Mouse (Mus musculus) ES-E14 (cell line): Measurements from ENCODE around the gene Pde3a. TPM values are rescaled to one million over a fixed set of nuclear protein-coding genes. Genes with fewer than 3 reads are reported as not detected.
A peak's percentile ranks its signal among the peaks of the same experiment; 100 is the strongest.

Experiments
- DNase-seq: peaks from one replicate; pipeline ENCODE4 v3.0.0-alpha.2; 2013; ENCODE audit warnings: low read depth, low spot score
- H3K27ac ChIP-seq: 2 replicates; pipeline ENCODE4 v1.5.1; 2012; ENCODE audit warnings: low read depth, mild to moderate bottlenecking, low read length, moderate library complexity, mixed read lengths; ENCODE audit not compliant: poor library complexity, insufficient read depth, severe bottlenecking
- H3K36me3 ChIP-seq: 2 replicates; pipeline ENCODE4 v1.6.1; 2012; ENCODE audit warnings: mild to moderate bottlenecking, low read length, moderate library complexity, mixed read lengths; ENCODE audit not compliant: control insufficient read depth, poor library complexity, insufficient read depth, severe bottlenecking
- H3K4me1 ChIP-seq, 2 experiments: fragments of 150-350 bp in 1 of 2; sonication (generic) in 1 of 2; 2 replicates each; pipeline ENCODE4 v1.6.1; 2012; ENCODE audit warnings: low read length in 2 of 2, mild to moderate bottlenecking in 1 of 2, mixed read lengths in 1 of 2; ENCODE audit not compliant: control insufficient read depth in 2 of 2, insufficient read depth in 2 of 2, poor library complexity in 1 of 2
- H3K4me3 ChIP-seq, 2 experiments: fragments of 150-350 bp in 1 of 2; sonication (generic) in 1 of 2; 2 replicates each; pipeline ENCODE4 v1.5.1; 2012; ENCODE audit warnings: low read length in 2 of 2, low read depth in 1 of 2, mild to moderate bottlenecking in 1 of 2, mixed read lengths in 1 of 2; ENCODE audit not compliant: insufficient read depth in 1 of 2, poor library complexity in 1 of 2, severe bottlenecking in 1 of 2
- H3K9ac ChIP-seq: 2 replicates; pipeline ENCODE4 v1.6.1; 2012; ENCODE audit warnings: low read depth, mild to moderate bottlenecking, low read length, mixed read lengths; ENCODE audit not compliant: poor library complexity, insufficient read depth, severe bottlenecking
- H3K9me3 ChIP-seq: fragments of 150-350 bp; sonication (generic); 2 replicates; pipeline ENCODE4 v1.6.1; 2012; ENCODE audit warnings: low read depth, mild to moderate bottlenecking, low read length; ENCODE audit not compliant: control insufficient read depth, insufficient read depth
- CHD2 ChIP-seq: IDR thresholded peaks from 2 replicates; pipeline ENCODE4 v1.6.1; 2014; ENCODE audit warnings: mild to moderate bottlenecking, low read depth, low read length, inconsistent platforms
- HCFC1 ChIP-seq: IDR thresholded peaks from 2 replicates; pipeline ENCODE4 v1.6.1; 2012; ENCODE audit warnings: low read length, inconsistent platforms, borderline replicate concordance; ENCODE audit not compliant: insufficient read depth
- MAFK ChIP-seq: IDR thresholded peaks from 2 replicates; pipeline ENCODE4 v1.6.1; 2014; ENCODE audit warnings: mild to moderate bottlenecking, low read depth, low read length, inconsistent platforms; ENCODE audit not compliant: insufficient read depth
- ZC3H11A ChIP-seq: IDR thresholded peaks from 2 replicates; pipeline ENCODE4 v1.6.1; 2012; ENCODE audit warnings: low read depth, mild to moderate bottlenecking, inconsistent platforms, low read length, borderline replicate concordance
- ZNF384 ChIP-seq: IDR thresholded peaks from 2 replicates; pipeline ENCODE4 v1.6.1; 2012; ENCODE audit warnings: low read depth, low read length, inconsistent platforms
- in situ Hi-C, 2 experiments: fragments of 600-800 bp; cut with MboI; formaldehyde crosslinking; loops; one replicate each; pipeline ENCODE4 v1.15.1; 2025; ENCODE audit warnings: low sequenced_read_pairs in 2 of 2, inconsistent platforms in 1 of 2; ENCODE audit not compliant: unreplicated experiment in 2 of 2
- total RNA-seq: library from RNA; depleted of rRNA; stranded (reverse); fragments of 300-350 nt; gene quantifications from 2 replicates; pipeline ENCODE4 v1.2.3, GENCODE M21; 2012

Gene Pde3a
- total RNA-seq, 1 experiment = 0.36 TPM

DNA sequence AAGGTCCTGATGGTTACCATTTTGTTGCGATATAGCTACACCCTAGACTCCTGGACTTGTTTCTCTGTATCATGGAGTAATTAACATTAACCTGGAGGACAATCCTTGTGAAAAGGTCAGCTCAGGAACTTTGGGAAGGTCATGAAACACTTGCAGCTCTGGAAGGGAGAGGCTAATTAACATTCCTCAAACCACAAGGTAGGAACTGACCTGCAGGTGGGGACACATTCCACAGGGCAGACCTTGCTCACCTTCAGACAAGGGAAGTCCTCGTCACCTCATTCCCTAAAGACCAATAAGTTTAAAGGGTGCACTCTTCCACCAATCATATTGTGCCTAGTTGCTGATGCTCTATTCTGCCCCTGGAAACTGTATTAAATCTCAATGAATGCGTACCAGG is 114.6 kb downstream of the Pde3a start:
- Histone ChIP-seq H3K27ac (no peak overlapping the region), H3K9ac (no peak overlapping the region), H3K9me3 (no peaks in the 10 kb centered on the region), H3K4me1 (no peaks in the 10 kb centered on the region), H3K36me3 (no peaks in the 10 kb centered on the region), H3K4me3 (no peak overlapping the region)
- DNase-seq = peak; percentile 19
- in situ Hi-C loops = no loop called here
- no peak for TF ChIP-seq MAFK
- TF ChIP-seq HCFC1 = no peak
- TF ChIP-seq ZC3H11A = no peak
- no peak for TF ChIP-seq CHD2
- no peak for TF ChIP-seq ZNF384

DNA sequence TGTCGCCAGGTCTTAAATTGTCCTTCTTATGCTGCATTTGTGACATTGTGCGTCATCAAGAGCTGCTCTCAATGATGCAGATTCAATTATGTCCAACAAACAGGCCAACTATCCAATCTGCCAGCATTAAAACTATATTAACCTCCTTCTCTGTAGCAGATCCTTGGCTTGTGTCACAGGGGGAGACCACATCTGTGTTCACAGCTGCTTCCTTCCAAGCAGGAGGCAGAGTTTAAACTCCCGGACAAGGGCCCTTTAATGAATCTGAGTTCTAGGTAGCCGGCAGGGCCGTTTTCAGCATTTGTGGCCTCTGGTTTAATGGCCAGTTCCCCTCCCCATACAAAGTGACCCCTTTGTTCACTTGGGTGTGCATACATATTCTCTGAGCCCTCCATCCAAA is 118.0 kb downstream of the Pde3a start:
- no peaks in the 10 kb centered on the region for H3K4me1 ChIP-seq
- no peaks in the 10 kb centered on the region for H3K9me3 ChIP-seq
- H3K9ac ChIP-seq = no peak overlapping the region
- H3K36me3 ChIP-seq = no peaks in the 10 kb centered on the region
- no peak for DNase-seq
- H3K4me3 ChIP-seq = no peak overlapping the region
- no peak overlapping the region for H3K27ac ChIP-seq
- TF ChIP-seq ZC3H11A (no peak), MAFK (no peak), ZNF384 (no peak), CHD2 (no peak), HCFC1 (no peak)
- in situ Hi-C loops = no loop called here

DNA sequence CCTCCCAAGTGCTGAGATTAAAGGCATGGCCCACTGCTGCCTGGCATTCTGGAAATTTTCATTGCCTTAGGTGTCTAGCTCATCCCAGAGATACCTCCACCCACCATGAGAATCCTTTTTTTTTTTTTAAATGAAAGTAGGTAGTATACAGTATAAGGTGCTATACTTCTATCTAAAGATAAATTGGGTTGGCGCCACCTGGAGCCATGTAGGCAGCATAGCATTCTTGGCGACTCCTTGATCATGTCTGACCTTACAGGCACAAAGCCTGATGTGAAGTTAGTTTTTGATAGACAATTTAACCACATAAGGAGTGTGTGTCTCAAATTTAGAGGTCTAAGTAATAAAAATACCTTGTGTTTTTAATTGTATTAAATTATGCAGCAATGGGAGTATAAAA is 123.6 kb downstream of the Pde3a start:
- in situ Hi-C loops = no loop called here
- no peak overlapping the region for H3K9ac ChIP-seq
- no peaks in the 10 kb centered on the region for H3K36me3 ChIP-seq
- H3K9me3 ChIP-seq = no peaks in the 10 kb centered on the region
- H3K4me3 ChIP-seq = no peak overlapping the region
- H3K27ac ChIP-seq = no peak overlapping the region
- TF ChIP-seq MAFK (no peak), HCFC1 (no peak), ZNF384 (no peak), CHD2 (no peak), ZC3H11A (no peak)
- H3K4me1 ChIP-seq = no peaks in the 10 kb centered on the region
- DNase-seq = peak; percentile 7

DNA sequence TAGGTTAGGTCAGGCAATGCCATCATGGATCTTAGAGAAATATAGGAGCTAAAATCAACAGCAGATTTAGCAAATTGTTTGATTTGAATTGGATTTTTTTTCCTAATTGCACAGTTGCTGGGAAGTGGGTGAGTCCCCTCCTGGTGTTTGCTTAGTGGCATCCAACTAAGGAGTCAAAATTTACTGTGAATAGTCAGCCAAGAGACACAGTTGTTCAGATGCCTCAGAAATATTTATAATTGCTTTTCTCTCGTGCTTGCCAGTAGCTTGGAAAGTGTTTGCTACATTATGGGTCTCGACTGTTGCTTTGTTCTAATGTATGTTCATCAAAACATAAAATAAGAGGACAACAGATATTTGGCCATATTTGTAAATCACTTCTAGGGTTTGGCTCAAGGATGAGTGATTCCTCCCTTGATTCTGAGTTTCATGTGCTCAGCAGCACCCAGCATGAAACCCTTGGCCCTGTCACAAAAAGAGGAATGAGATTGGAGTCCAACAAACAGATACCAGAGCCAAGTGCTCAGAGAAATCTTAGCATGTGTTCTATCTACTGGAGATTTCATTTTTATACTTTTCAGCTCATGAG is 125.5 kb downstream of the Pde3a start:
- TF ChIP-seq ZC3H11A (no peak), ZNF384 (no peak)
- no peak overlapping the region for H3K4me3 ChIP-seq
- no peak for DNase-seq
- H3K36me3 ChIP-seq = no peaks in the 10 kb centered on the region
- in situ Hi-C loops = no loop called here
- no peak overlapping the region for H3K27ac ChIP-seq
- no peak overlapping the region for H3K9ac ChIP-seq
- no peaks in the 10 kb centered on the region for H3K4me1 ChIP-seq
- no peaks in the 10 kb centered on the region for H3K9me3 ChIP-seq

DNA sequence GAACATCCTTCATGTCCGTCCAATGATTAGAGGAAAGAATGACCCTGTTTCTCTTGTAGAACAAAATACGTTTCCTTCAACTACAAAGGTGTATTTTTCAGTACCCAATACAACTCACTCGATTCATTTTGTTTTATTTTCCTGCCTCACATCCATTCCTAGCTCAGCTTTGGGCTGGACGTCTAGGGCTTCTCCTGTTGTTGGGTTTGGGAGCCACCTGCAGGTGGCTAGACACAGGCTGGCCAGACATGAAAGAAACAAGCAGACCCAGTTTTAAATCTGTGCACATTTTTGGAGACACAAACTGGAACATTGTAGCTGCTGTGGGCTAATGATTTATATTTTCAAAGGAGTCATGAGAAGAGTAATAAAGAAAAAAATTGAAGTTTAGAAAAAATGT is 126.1 kb downstream of the Pde3a start:
- Histone ChIP-seq H3K4me3 (no peak overlapping the region), H3K9me3 (no peaks in the 10 kb centered on the region), H3K9ac (no peak overlapping the region), H3K4me1 (no peaks in the 10 kb centered on the region), H3K36me3 (no peaks in the 10 kb centered on the region), H3K27ac (no peak overlapping the region)
- DNase-seq = no peak
- in situ Hi-C loops = no loop called here
- TF ChIP-seq MAFK (no peak), ZC3H11A (no peak), HCFC1 (no peak), ZNF384 (no peak), CHD2 (no peak)
